Mouse (Mus musculus): ENCODE measurements around the gene Arhgdig. TPM values are rescaled to one million over a fixed set of nuclear protein-coding genes. Genes with fewer than 3 reads are reported as not detected.
"Not testable (repeated sequence)": the region's sequence is repeated elsewhere in the genome, so short reads cannot be mapped to it uniquely, and the experiment has no call there.

Gene Arhgdig
- polyA plus RNA-seq, 1 experiment: 9.6 TPM

- H3K79me3 ChIP-seq (ENCODE audit: low read depth): no peaks in the 10 kb centered on the region
- no peaks in the 10 kb centered on the region for H3K36me3 ChIP-seq (ENCODE audit: control insufficient read depth, insufficient read depth)
- TF ChIP-seq MAX (IDR thresholded peaks at IDR 0.05) (no peak), CTCF (IDR thresholded peaks at IDR 0.05; ENCODE audit: control insufficient read depth, insufficient read depth, insufficient read length) (no peak), CEBPB (IDR thresholded peaks at IDR 0.05; ENCODE audit: low read depth) (no peak), FOSL1 (IDR thresholded peaks at IDR 0.05; ENCODE audit: insufficient read depth, low read length, poor library complexity, severe bottlenecking) (no peak), USF1 (IDR thresholded peaks at IDR 0.05; ENCODE audit: low read depth) (no peak), MYOG (IDR thresholded peaks at IDR 0.05; ENCODE audit: control insufficient read depth, extremely low read depth, insufficient read length) (no peak), MYOD1 (IDR thresholded peaks at IDR 0.05; ENCODE audit: control insufficient read depth, insufficient read length, low read depth) (no peak)
- H3K27me3 ChIP-seq (ENCODE audit: control insufficient read depth, insufficient read depth, insufficient read length): no peaks in the 10 kb centered on the region
- H3ac ChIP-seq (ENCODE audit: control insufficient read depth, insufficient read length, low read depth): peak within 1 kb of the TSS; percentile 54
- no peaks in the 10 kb centered on the region for H3K79me2 ChIP-seq (ENCODE audit: control insufficient read depth, insufficient read depth)
- peak within 1 kb of the TSS; percentile 18 for H3K4me3 ChIP-seq (ENCODE audit: insufficient read depth, poor library complexity, severe bottlenecking)
Observed at GRCm38 (mm10) chr17:26202737-26203136, 4.8 kb downstream of the Arhgdig start, which contains the start of gene Rgs11. Rgs11 (plus strand) TSS chr17:26202951.

GRCm38 (mm10) chr17:26201998-26202397 is 5.6 kb downstream of the Arhgdig start:
- TF ChIP-seq MYOG (IDR thresholded peaks at IDR 0.05; ENCODE audit: control insufficient read depth, extremely low read depth, insufficient read length) (no peak), USF1 (IDR thresholded peaks at IDR 0.05; ENCODE audit: low read depth) (no peak), MAX (IDR thresholded peaks at IDR 0.05) (no peak), CTCF (IDR thresholded peaks at IDR 0.05; ENCODE audit: control insufficient read depth, insufficient read depth, insufficient read length) (no peak), CEBPB (IDR thresholded peaks at IDR 0.05; ENCODE audit: low read depth) (no peak), MYOD1 (IDR thresholded peaks at IDR 0.05; ENCODE audit: control insufficient read depth, insufficient read length, low read depth) (no peak), FOSL1 (IDR thresholded peaks at IDR 0.05; ENCODE audit: insufficient read depth, low read length, poor library complexity, severe bottlenecking) (no peak)
- no peaks in the 10 kb centered on the region for H3K79me2 ChIP-seq (ENCODE audit: control insufficient read depth, insufficient read depth)
- no peak overlapping the region for H3ac ChIP-seq (ENCODE audit: control insufficient read depth, insufficient read length, low read depth)
- H3K27me3 ChIP-seq (ENCODE audit: control insufficient read depth, insufficient read depth, insufficient read length): no peaks in the 10 kb centered on the region
- H3K36me3 ChIP-seq (ENCODE audit: control insufficient read depth, insufficient read depth): no peaks in the 10 kb centered on the region
- H3K4me3 ChIP-seq (ENCODE audit: insufficient read depth, poor library complexity, severe bottlenecking): no peak overlapping the region
- no peaks in the 10 kb centered on the region for H3K79me3 ChIP-seq (ENCODE audit: low read depth)

GRCm38 (mm10) chr17:26200831-26201705 is 6.5 kb downstream of the Arhgdig start:
- TF ChIP-seq MAX (IDR thresholded peaks at IDR 0.05): peak; percentile 65
- no peak for TF ChIP-seq MYOG (IDR thresholded peaks at IDR 0.05; ENCODE audit: control insufficient read depth, extremely low read depth, insufficient read length)
- no peaks in the 10 kb centered on the region for H3K79me2 ChIP-seq (ENCODE audit: control insufficient read depth, insufficient read depth)
- no peaks in the 10 kb centered on the region for H3K79me3 ChIP-seq (ENCODE audit: low read depth)
- no peak overlapping the region for H3K4me3 ChIP-seq (ENCODE audit: insufficient read depth, poor library complexity, severe bottlenecking)
- H3K27me3 ChIP-seq (ENCODE audit: control insufficient read depth, insufficient read depth, insufficient read length): no peaks in the 10 kb centered on the region
- peak overlapping the region; percentile 61 for H3ac ChIP-seq (ENCODE audit: control insufficient read depth, insufficient read length, low read depth)
- H3K36me3 ChIP-seq (ENCODE audit: control insufficient read depth, insufficient read depth): peaks cover under 1% of the 10 kb centered on the region

GRCm38 (mm10) chr17:26198892-26199291 is 8.7 kb downstream of the Arhgdig start, which contains the start of gene Pdia2:
Pdia2 (minus strand) TSS chr17:26199087.
- Histone ChIP-seq H3K36me3 (ENCODE audit: control insufficient read depth, insufficient read depth) (peaks cover 13% of the 10 kb centered on the region), H3K27me3 (ENCODE audit: control insufficient read depth, insufficient read depth, insufficient read length) (no peaks in the 10 kb centered on the region), H3K79me2 (ENCODE audit: control insufficient read depth, insufficient read depth) (no peaks in the 10 kb centered on the region), H3K79me3 (ENCODE audit: low read depth) (no peaks in the 10 kb centered on the region), H3ac (ENCODE audit: control insufficient read depth, insufficient read length, low read depth) (no peak within 1 kb of the TSS), H3K4me3 (ENCODE audit: insufficient read depth, poor library complexity, severe bottlenecking) (no peak within 1 kb of the TSS)
- no peak for TF ChIP-seq MYOG (IDR thresholded peaks at IDR 0.05; ENCODE audit: control insufficient read depth, extremely low read depth, insufficient read length)
- no peak for TF ChIP-seq MYOD1 (IDR thresholded peaks at IDR 0.05; ENCODE audit: control insufficient read depth, insufficient read length, low read depth)
- no peak for TF ChIP-seq MAX (IDR thresholded peaks at IDR 0.05)
- no peak for TF ChIP-seq USF1 (IDR thresholded peaks at IDR 0.05; ENCODE audit: low read depth)
- TF ChIP-seq CTCF (IDR thresholded peaks at IDR 0.05; ENCODE audit: control insufficient read depth, insufficient read depth, insufficient read length): no peak
- no peak for TF ChIP-seq FOSL1 (IDR thresholded peaks at IDR 0.05; ENCODE audit: insufficient read depth, low read length, poor library complexity, severe bottlenecking)
- no peak for TF ChIP-seq CEBPB (IDR thresholded peaks at IDR 0.05; ENCODE audit: low read depth)

GRCm38 (mm10) chr17:26192481-26193190 is 14.9 kb downstream of the Arhgdig start:
- H3K36me3 ChIP-seq (ENCODE audit: control insufficient read depth, insufficient read depth): peaks cover 62% of the 10 kb centered on the region
- H3K79me3 ChIP-seq (ENCODE audit: low read depth): no peaks in the 10 kb centered on the region

GRCm38 (mm10) chr17:26191486-26191885 is 16.1 kb downstream of the Arhgdig start:
- H3K27me3 ChIP-seq (ENCODE audit: control insufficient read depth, insufficient read depth, insufficient read length); H3K79me3 ChIP-seq (ENCODE audit: low read depth); H3K79me2 ChIP-seq (ENCODE audit: control insufficient read depth, insufficient read depth); H3K4me3 ChIP-seq (ENCODE audit: insufficient read depth, poor library complexity, severe bottlenecking); H3ac ChIP-seq (ENCODE audit: control insufficient read depth, insufficient read length, low read depth): not testable (repeated sequence)
- peaks cover 63% of the 10 kb centered on the region for H3K36me3 ChIP-seq (ENCODE audit: control insufficient read depth, insufficient read depth)

More at GRCm38 (mm10) chr17:26192481-26193190, 14.9 kb downstream of the Arhgdig start:
- no peak for TF ChIP-seq CEBPB (IDR thresholded peaks at IDR 0.05; ENCODE audit: low read depth)
- TF ChIP-seq CTCF (IDR thresholded peaks at IDR 0.05; ENCODE audit: control insufficient read depth, insufficient read depth, insufficient read length): no peak
- TF ChIP-seq MYOD1 (IDR thresholded peaks at IDR 0.05; ENCODE audit: control insufficient read depth, insufficient read length, low read depth): no peak
- TF ChIP-seq USF1 (IDR thresholded peaks at IDR 0.05; ENCODE audit: low read depth): no peak
- TF ChIP-seq MAX (IDR thresholded peaks at IDR 0.05): no peak
- no peak for TF ChIP-seq MYOG (IDR thresholded peaks at IDR 0.05; ENCODE audit: control insufficient read depth, extremely low read depth, insufficient read length)
- no peak for TF ChIP-seq FOSL1 (IDR thresholded peaks at IDR 0.05; ENCODE audit: insufficient read depth, low read length, poor library complexity, severe bottlenecking)
- no peaks in the 10 kb centered on the region for H3K79me2 ChIP-seq (ENCODE audit: control insufficient read depth, insufficient read depth)
- no peaks in the 10 kb centered on the region for H3K27me3 ChIP-seq (ENCODE audit: control insufficient read depth, insufficient read depth, insufficient read length)
- H3ac ChIP-seq (ENCODE audit: control insufficient read depth, insufficient read length, low read depth): no peak overlapping the region
- H3K4me3 ChIP-seq (ENCODE audit: insufficient read depth, poor library complexity, severe bottlenecking): no peak overlapping the region

All from C2C12 (cell line).